Mouse (Mus musculus): ENCODE data around the gene Itga9. TPM values are rescaled to one million over a fixed set of nuclear protein-coding genes. Genes with fewer than 3 reads are reported as not detected.

Itga9 gene
- polyA plus RNA-seq, 3 experiments from 2014 or later, result 0.40 TPM; not detected in 2

DNA sequence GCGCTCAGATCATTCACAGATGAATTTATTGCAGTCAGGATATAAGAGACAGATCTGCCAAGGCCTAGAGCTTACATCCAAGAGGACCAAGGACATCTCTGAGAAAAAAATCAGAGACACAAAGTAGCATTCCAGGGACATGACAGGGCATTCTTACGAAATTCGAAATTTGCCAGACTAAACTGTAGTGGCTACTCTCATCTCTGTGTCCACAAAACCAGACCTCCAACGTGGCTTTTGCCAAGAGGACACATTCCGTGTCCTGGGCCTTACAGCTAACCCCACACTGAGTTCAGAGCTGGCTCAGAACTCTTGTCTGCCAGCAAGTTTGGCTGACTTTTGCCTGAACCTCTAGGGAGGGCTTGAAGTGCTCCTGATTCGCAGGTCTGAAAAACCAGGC, 279.3 kb downstream of the Itga9 start:
- no peak for ATAC-seq

GRCm38 (mm10) chr9:118887201-118887600, 280.7 kb downstream of the Itga9 start:
- no peak for ATAC-seq

- ATAC-seq, result no peak
These were observed 281.2 kb downstream of the Itga9 start for GRCm38 (mm10) chr9:118887734-118888133.

DNA sequence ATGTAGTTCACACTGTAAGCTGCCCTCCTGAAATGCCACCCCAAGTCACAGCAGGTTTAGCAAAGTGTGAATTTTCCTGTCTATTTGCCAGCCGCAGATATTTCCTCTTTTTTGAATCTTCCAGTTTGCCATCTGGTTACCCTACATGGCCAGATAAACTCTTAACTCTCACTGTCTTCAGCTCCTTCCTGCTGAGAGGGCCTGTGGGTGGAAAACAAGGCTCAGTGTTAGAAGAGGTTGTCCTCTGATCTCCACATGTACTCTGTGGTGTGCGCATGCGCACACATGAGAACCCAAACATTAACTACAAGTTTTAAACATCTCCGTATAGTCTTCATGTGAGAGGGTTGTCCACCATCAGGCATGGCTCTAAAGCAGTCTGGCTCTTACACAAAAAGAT, 283.7 kb downstream of the Itga9 start:
- ATAC-seq, result no peak

DNA sequence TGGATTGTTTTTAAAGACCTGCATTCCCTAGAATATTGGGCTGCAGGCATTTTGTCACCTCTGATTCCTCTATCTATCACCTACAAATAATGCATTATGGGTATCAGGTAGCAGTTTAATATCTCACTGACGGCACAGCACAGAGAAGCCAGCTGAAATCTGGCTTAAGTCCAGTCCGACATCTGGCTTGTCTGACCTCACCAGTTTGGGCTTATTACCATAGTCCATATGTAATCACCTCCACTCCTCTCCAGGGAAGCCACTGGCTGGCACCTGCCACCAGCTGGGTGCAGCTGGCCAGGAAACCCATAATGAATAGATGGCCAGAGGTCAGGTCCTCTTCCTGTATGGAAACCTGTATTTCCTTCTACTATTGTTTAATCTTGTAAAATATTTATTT, 284.2 kb downstream of the Itga9 start:
- no peak for ATAC-seq

DNA sequence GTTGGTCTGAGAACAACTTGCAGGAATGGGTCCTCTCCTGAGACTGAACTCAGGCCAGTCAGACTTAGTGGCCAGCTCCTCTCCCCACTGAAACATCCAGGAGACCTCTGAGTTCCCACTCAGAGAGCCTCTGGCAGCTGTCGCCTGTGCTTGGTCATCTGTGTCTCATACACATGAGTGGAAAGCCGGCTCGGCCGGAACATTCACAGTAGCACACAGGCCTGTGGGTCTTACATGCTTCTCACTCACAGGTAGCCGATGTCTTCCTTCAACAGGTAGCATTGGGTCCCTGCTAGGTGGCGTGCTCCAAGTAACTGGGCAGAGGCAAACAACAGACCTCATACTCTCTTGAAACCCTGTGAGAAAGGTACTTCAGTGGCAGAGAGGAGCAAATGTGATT, 284.6 kb downstream of the Itga9 start:
- no peak for ATAC-seq

DNA sequence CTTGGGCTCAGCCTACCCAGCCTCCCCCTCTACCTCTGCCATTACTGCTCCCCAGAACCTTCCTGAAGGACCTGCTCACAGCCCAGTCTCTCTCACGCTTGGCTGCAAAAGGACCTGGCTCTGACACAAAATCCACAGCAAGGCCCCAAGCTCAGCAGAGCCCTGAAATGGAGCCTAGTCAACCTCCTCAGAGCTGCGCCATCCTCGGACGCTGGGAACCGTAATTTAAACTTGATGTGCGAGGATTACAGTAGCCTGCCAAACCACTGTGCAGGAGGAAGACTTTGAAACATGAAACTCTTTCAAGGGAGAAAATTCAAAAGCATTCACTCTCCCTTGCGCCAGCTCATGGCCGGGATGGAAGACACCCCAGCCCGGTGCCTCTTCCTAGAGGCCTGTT, 285.1 kb downstream of the Itga9 start:
- ATAC-seq, result no peak

DNA sequence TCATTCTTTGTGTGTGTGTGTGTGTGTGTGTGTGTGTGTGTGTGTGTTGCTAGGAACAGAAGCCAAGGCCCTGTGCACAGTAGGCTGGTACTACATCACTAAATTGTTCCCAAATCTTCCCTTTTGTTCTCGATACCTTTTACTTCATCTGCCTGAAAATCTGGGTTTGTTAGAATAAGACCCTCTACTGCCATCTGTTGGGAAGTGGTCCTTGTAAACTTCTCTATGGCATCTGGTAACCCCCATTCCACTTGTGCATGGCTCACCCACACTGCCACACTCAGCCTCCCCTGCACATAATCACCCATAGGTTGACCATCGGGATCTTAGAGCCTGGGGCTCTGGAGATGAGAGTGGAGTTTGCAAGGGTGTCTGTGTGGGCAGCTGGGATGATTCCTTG, 288.6 kb downstream of the Itga9 start:
- ATAC-seq, result no peak

DNA sequence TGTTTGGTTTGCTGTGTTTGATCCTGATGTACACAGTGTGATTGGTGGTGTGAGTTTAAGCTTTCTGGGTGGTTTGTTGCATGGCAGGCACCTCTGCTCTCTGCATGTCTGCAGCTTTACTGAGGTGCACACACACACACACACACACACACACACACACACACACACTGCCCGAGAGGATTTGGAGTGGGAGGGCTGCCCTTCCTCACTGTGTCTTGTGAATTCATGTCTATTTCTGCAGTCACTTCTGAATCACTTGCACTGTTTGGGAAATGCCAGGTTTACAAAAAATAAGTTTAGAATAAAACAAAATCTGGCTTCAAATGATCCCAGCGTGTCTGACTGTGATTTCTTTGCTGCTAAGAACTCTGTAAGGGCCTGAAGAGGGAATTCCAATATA, 294.2 kb downstream of the Itga9 start:
- no peak for ATAC-seq

GRCm38 (mm10) chr9:118901917-118902316, 295.4 kb downstream of the Itga9 start:
- no peak for ATAC-seq

GRCm38 (mm10) chr9:118907934-118908620, 301.6 kb downstream of the Itga9 start:
- peak; percentile 61 for ATAC-seq

DNA sequence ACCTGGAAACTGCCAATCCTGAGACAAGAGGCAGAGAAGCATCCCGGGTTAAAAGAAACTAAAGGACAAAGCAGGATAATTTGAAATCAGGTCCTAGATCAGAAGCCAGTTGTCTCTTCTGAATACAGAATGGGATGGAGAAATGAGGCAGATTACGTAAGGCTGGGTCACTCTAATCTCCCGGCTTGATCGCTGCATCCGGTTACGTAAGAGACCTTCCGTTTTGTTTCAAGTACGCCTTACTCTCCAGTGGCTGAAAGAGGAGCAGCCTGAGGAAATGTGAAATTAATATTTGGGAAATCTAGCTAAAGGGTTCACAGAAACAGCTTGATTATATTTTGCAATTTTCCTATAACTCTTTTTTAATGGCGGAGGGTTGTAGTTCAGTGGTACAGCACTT, 306.6 kb downstream of the Itga9 start:
- ATAC-seq, result no peak

DNA sequence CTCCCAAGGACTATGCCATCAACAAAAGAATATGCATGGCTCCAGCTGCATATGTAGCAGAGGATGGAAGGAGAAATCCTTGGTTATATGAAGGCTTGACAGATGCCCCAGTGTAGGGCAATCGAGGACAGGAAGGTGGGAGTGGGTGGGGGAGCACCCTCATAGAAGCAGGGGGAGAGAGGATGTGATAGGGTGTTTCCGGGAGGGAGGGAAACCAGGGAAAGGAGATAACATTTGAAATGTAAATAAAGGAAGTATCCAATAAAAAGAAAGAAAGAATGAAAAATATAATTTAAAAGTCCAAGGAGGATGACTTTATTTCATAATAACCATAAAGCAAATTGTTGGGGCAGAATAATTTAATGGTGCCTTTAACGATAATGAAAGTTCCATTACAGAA, 307.1 kb downstream of the Itga9 start:
- ATAC-seq, result no peak

- ATAC-seq, result no peak
These were observed 308.1 kb downstream of the Itga9 start for GRCm38 (mm10) chr9:118914589-118914988.

DNA sequence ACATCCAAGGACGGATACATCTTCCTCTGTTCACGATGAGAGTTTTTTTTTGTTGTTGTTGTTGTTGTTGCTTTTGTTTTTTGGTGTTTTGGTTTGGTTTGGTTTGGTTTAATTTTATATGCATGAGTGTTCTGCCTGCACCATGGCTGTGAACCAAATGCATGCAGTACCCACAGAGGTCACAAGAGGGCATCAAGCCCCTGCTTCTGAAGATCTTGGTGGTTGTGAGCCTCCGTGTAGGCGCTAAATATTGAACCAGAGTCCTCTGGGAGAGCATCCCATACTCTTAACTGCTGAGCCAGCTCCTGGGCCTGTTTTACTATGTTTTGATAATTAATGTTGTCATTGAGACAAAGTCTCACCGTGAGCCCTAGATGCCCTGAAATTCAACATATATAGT, 308.8 kb downstream of the Itga9 start:
- ATAC-seq, result no peak

DNA sequence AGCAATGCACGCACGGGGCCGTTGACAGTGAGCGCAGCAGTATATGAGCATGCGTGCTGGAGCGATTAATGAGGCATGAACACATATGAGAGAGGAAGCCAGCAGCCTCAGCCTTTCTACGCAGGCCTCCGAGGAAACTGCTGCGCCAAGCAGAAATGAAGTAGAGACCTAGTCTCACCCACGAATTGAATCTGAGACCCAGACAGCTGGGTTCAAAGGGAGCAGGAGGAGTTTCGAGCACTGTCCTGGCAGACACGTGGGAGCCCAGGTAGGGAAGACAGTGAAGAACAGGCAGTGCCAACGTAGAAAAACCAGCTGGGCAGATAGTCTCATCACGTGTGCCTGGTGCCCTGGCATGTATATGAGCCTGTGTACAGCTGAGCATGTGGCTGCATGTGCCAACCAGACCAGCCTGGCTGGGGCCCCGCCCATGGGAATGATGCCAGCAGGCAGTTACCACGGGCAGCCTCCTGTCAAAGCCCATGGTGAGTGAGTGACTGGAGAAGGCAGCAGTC, 313.2 kb downstream of the Itga9 start:
- ATAC-seq, result no peak

DNA sequence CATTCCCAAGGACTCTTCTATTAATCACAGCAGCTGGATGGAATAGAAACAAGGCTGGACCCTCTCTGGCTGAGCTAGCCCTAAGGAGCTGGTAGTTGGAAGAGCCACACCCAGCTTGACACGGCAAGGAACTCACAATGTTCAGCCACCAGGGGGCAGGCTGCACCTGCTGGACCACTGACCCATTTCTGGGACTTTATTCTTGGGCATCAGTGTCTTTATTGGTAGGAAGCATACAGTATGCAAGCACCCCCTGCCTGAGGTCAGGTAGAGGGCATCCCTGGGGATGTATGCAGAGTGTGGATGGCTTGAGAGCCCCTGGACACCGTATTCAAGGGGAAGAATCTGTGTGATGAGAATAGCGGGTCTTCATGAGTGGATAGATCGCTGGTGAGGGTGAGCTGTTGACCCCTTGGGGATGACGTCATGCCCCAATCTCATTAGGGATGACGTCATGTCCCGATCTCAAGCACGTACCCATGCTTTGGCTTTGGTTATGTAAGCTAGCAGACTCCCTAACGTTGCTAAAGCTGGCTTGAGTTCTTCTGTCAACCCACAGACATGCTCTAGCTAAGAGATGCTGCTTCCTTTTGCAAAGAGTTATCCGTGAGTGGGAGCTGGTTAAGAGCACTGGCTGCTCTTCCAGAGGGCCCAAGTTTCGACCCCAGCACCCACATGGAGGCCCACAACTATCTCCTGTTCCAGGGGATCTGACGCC, 314.5 kb downstream of the Itga9 start:
- ATAC-seq, result no peak

- ATAC-seq, result no peak
These were observed 315.4 kb downstream of the Itga9 start for GRCm38 (mm10) chr9:118921926-118922325.

- no peak for ATAC-seq
These were observed 318.1 kb downstream of the Itga9 start for GRCm38 (mm10) chr9:118924554-118925085.

- ATAC-seq, result peak; percentile 85
These were observed 319.0 kb downstream of the Itga9 start for GRCm38 (mm10) chr9:118925286-118926110.

GRCm38 (mm10) chr9:118926111-118926650, 319.7 kb downstream of the Itga9 start, which contains the start of gene Ctdspl:
TSS of gene Ctdspl (plus strand) at chr9:118926453.
- ATAC-seq, result peak; percentile 23

DNA sequence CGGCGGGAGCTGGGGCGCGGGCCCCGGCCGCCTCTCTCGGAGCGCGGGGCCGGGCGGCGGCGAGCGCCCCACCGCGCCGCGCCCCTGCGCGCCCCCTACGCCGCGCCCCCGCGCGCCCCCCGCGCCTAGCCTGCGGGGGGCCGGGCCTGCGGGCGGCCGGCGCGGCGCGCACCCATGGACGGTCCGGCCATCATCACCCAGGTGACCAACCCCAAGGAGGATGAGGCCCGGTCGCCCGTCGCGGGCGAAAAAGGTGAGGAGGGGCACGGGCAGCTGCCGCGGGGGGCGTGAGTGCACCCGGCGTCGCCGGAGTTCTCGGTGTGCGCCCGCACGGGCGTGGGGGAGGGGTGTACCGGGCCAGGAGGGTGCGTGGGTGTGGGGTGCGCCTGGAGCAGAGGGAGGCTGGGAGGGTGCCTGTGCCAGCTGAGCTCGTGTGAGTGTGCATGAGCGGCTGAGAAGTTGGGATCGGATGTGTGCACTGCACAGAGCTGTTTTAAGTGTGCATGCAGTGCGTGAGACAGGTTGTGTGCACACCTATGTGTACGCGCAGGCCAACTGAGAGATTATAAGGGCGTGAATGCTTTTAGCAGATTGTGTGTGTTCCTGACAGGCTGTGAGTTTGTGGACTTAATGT, 320.3 kb downstream of the Itga9 start:
- ATAC-seq, result no peak
